Mouse (Mus musculus) cerebellum, postnatal 36 days (tissue): ENCODE results near the gene Ttc29.
A peak's percentile ranks its signal among the peaks of the same experiment; 100 is the strongest.

Experiments used
- DNase-seq, 2 experiments: peaks; one replicate each; pipeline ENCODE4 v3.0.0; 2021 to 2022; ENCODE audit warnings: mixed read lengths in 2 of 2

The Ttc29 gene

GRCm38 (mm10) chr8:78284805-78285204 lies 71.7 kb downstream of the Ttc29 start:
- no peak for DNase-seq

GRCm38 (mm10) chr8:78285366-78285765 lies 72.3 kb downstream of the Ttc29 start:
- no peak for DNase-seq

- no peak for DNase-seq
Measured at GRCm38 (mm10) chr8:78289374-78289971, 76.4 kb downstream of the Ttc29 start.

GRCm38 (mm10) chr8:78290274-78290673 lies 77.2 kb downstream of the Ttc29 start:
- no peak for DNase-seq

GRCm38 (mm10) chr8:78295494-78295893 lies 82.4 kb downstream of the Ttc29 start:
- DNase-seq: no peak

- DNase-seq: no peak
Measured at GRCm38 (mm10) chr8:78303579-78303978, 90.5 kb downstream of the Ttc29 start.

- no peak for DNase-seq
Measured at GRCm38 (mm10) chr8:78306604-78307003, 93.5 kb downstream of the Ttc29 start.

GRCm38 (mm10) chr8:78307131-78307530 lies 94.0 kb downstream of the Ttc29 start:
- no peak for DNase-seq

- DNase-seq: no peak
Measured at GRCm38 (mm10) chr8:78309539-78309938, 96.4 kb downstream of the Ttc29 start.

- DNase-seq: no peak
Measured at GRCm38 (mm10) chr8:78315576-78315975, 102.5 kb downstream of the Ttc29 start.

GRCm38 (mm10) chr8:78317666-78318065 lies 104.6 kb downstream of the Ttc29 start:
- DNase-seq: no peak

GRCm38 (mm10) chr8:78323391-78323790 lies 110.3 kb downstream of the Ttc29 start:
- no peak for DNase-seq

GRCm38 (mm10) chr8:78340689-78341529 lies 127.8 kb downstream of the Ttc29 start:
- DNase-seq: no peak

- DNase-seq: no peak
Measured at GRCm38 (mm10) chr8:78342151-78342550, 129.1 kb downstream of the Ttc29 start.

- no peak for DNase-seq
Measured at GRCm38 (mm10) chr8:78344006-78344405, 130.9 kb downstream of the Ttc29 start.

- DNase-seq: no peak
Measured at GRCm38 (mm10) chr8:78345705-78346104, 132.6 kb downstream of the Ttc29 start.

GRCm38 (mm10) chr8:78346131-78346621 lies 133.1 kb downstream of the Ttc29 start:
- DNase-seq: no peak

- DNase-seq: no peak
Measured at GRCm38 (mm10) chr8:78353902-78354301, 140.8 kb downstream of the Ttc29 start.

- no peak for DNase-seq
Measured at GRCm38 (mm10) chr8:78354801-78355200, 141.7 kb downstream of the Ttc29 start.

GRCm38 (mm10) chr8:78390756-78391155 lies 177.7 kb downstream of the Ttc29 start:
- no peak for DNase-seq

GRCm38 (mm10) chr8:78419272-78419671 lies 206.2 kb downstream of the Ttc29 start:
- DNase-seq: no peak

GRCm38 (mm10) chr8:78420101-78420503 lies 207.0 kb downstream of the Ttc29 start:
- DNase-seq: peak in 1 of 2 experiments; percentile 9

GRCm38 (mm10) chr8:78423937-78424336 lies 210.8 kb downstream of the Ttc29 start:
- DNase-seq: no peak

- DNase-seq: no peak
Measured at GRCm38 (mm10) chr8:78426455-78426854, 213.4 kb downstream of the Ttc29 start.
